Mouse (Mus musculus): ENCODE data around the gene Shc2.

Shc2 gene

GRCm38 (mm10) chr10:79581501-79581900 lies 56.2 kb downstream of the Shc2 start:
- DNase-seq (ENCODE audit: low read depth in 1 of 2, low spot score in 2 of 2): no peak

DNA sequence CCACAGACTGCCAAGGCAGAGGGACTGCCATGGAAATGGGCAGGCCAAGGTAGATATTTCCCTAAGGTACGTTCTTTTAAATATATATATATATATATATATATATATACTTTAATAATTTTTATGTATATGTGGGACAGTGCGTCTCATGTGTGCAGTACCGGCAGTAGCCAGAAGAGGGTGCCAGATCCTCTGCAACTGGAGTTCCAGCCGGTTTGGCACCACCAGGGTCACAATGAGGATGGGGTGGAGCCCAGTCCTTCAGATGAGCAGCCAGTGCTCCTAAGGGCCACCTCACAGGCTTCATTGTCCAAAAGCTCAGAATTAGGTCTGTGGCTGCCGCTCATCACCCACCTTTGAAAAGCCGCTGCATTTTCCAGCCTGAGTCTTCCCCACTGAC lies 56.9 kb downstream of the Shc2 start:
- peak; percentile 9 to 24 for DNase-seq (ENCODE audit: low read depth in 1 of 2, low spot score in 2 of 2)

DNA sequence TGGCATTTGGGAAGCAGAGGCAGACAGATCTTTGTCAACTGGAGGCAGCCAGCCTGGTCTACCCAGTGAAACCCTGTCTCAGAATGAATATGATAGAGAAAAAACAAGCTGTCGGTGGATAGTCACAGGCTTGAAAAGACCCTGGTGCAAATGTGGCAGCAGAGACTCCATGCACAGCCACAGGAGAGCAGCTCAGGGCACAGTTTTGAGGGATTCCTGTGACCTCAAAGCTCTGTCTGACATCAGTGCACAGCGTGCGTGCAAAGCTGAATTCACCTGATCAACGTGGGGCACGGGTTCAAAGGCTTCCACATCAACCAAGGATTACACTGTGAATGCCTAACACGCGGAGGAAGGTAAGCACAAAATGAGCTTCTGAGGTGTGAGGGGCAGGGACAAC lies 57.4 kb downstream of the Shc2 start:
- no peak for DNase-seq (ENCODE audit: low read depth in 1 of 2, low spot score in 2 of 2)

- DNase-seq (ENCODE audit: low read depth in 1 of 2, low spot score in 2 of 2): no peak
Observed at GRCm38 (mm10) chr10:79579781-79580180, 57.9 kb downstream of the Shc2 start.

- no peak for DNase-seq (ENCODE audit: low read depth in 1 of 2, low spot score in 2 of 2)
Observed at GRCm38 (mm10) chr10:79578891-79579290, 58.8 kb downstream of the Shc2 start.

DNA sequence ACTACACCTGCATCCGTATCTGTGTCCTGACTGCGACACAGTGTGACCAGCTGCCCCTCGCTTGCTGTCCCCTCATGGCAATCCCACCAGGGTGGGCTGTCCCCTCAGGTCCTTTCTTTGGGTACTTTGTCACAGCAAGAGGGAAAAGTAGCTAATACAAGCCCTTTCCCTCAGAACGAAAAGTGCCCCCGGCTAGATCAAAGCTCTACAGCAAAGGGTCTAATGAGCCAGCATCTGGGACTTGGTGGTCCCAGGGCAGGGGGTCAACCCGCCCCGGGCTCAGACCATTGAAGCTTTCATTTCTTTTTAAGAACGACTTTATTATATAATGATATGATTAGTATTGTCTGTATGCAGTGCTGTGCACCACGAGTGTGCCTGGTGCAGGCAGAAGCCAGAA lies 59.4 kb downstream of the Shc2 start:
- DNase-seq (ENCODE audit: low read depth in 1 of 2, low spot score in 2 of 2): no peak

DNA sequence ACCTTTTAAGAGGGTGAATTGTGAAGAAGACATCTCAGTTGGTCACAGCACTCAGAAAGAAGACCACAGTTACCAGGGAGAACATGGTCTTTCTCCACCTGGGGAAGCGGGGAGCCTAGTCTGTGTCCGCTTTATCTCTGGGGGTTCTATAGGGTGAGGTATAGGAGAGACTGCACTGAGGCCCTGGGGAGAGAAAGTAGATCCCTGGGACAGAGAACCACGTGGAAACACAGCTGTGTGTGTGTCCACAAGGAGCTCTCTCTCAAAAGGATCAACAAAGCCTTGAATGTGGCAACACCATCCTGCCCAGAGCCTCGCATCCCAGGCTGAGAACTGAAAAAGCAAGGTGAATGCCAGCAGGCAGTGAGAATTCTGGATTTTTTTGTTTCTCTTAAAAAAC lies 60.3 kb downstream of the Shc2 start:
- no peak for DNase-seq (ENCODE audit: low read depth in 1 of 2, low spot score in 2 of 2)

GRCm38 (mm10) chr10:79575754-79576153 lies 62.0 kb downstream of the Shc2 start:
- DNase-seq (ENCODE audit: low read depth in 1 of 2, low spot score in 2 of 2): no peak

GRCm38 (mm10) chr10:79574796-79575195 lies 62.9 kb downstream of the Shc2 start:
- DNase-seq (ENCODE audit: low read depth in 1 of 2, low spot score in 2 of 2): no peak

GRCm38 (mm10) chr10:79574350-79574749 lies 63.4 kb downstream of the Shc2 start:
- DNase-seq (ENCODE audit: low read depth in 1 of 2, low spot score in 2 of 2): no peak

DNA sequence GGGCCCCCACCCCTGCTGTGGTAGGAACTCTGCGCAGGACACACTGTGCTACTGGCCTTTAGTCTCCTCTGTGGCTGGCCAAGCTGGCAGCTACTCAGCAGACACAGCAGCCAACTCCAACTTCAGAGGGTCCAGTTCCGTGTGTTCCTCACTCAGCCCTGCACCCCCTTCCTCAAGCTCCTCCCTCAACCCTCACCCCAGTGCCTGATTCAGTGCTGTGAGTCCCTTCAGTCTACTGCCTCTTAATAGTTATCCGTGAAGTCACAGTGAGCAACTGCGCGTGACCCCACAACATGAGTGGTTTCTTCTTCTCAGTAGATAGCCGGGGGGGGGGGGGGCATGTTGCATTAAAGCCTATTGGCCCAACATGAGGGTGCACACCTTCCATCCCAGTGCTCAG lies 64.1 kb downstream of the Shc2 start:
- DNase-seq (ENCODE audit: low read depth in 1 of 2, low spot score in 2 of 2): no peak

GRCm38 (mm10) chr10:79571314-79571713 lies 66.4 kb downstream of the Shc2 start:
- DNase-seq (ENCODE audit: low read depth in 1 of 2, low spot score in 2 of 2): no peak

DNA sequence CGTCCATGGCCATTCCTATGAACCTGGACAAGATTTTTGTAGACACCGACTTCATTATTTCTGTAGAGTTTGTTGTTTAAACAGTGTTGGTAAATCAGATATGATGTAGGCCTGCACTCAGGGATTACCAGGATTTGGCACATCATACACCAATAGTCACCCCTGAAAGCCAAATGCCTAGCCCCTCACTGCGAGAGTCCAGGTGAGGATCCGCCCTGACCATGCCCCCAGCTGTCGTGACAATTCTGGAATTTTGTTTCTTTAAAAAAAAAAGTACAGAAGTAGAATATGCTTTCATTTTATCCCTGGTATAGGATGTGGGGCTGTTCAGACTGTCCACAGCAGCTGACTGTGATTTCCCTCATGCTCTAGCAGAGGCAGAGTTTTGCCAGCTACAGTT lies 67.8 kb downstream of the Shc2 start:
- no peak for DNase-seq (ENCODE audit: low read depth in 1 of 2, low spot score in 2 of 2)
